Mouse (Mus musculus): ENCODE measurements at regions not wholly inside any gene's neighbourhood (a gene's known extent, or its start where the extent isn't known, plus 50 kb on each side); places are given as distances from the start of the nearest gene placed in this dataset.

DNA sequence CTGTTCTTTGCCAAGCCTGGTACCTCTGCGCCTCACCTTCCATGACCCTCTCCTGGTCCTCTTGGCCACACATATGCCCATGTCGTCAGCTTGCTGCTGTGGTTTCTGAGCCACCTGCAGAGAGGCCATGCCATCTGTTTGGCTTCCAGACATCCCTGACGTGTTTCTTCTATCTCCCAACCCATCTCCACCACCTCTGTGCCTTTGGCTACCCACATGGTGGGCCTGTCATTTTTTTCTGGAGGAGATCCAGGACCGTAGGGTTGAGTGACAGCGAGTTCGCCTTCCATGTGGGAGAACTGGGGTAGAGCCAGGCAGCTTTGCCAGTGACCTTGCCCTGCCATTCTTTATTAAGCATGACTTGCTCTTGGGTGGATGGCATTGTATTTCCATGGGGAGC is 278.4 kb upstream of the Thsd7b start:
- no peak for DNase-seq (ENCODE audit: low spot score in 2 of 2)
- intact Hi-C loops (cut with DNase I): loop anchor here (5.0 kb wide), 1 partner anchor 117 kb away; no protein-coding TSS in a partner anchor

DNA sequence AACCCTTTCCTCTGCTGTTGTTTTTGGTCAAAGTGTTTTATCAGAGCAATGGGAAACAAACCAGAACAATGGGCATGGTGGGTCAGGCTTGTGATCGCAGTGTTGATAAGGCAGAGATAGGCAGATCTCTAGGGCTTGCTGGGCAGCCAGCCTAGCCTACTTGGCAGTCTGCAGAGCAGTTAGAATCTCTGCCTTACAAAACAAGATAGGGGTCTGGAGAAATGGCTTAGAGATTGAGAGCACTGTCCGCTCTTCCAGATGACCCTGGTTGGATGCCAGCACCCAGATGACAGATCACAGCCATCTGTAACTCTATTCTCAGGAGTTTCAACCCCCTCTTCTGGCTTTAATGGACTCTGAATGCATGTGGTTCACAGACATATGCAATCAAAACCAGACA is 289.7 kb upstream of the Thsd7b start:
- intact Hi-C loops (cut with DNase I): no loop called here
- no peak for DNase-seq (ENCODE audit: low spot score in 2 of 2)

DNA sequence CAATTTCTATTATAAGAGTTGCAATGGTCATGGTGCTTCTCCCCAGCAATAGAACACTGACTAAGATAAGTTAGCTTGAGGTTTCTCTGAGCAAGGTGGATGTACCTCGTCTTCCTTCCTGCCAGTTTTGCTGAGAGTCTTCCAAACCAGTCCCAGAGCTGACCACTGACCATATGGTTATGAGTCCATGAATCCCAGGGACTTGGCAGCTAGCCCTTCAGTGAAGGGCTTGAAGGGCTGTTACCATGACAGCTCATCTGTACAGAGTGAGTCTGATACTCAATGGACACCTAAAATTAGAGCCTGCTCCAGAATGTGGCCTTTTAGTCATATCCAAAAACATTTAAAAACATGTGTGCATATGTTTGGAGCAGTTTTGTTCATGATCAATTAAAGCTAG is 297.5 kb upstream of the Thsd7b start:
- intact Hi-C loops (cut with DNase I): no loop called here

DNA sequence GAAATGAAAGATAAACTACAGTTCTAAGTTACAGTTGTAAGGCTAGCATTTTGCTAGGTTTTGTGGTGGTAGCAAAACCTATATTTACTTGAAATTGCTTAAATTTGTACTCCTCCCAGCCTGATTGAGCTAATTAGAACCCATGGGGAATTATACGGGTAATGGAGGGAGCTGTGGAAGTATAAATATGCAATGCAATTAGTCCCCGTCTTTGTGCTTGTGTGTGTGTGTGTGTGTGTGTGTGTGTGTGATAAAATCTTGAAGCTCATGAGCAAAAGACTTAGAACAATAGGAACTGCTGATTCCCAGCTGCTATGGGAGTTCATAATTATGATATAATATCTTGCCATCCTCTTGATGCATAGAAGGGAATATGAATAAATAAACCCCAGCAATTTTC is 321.7 kb upstream of the Thsd7b start:
- DNase-seq (ENCODE audit: low spot score in 2 of 2): no peak
- intact Hi-C loops (cut with DNase I): no loop called here

More for the DNA sequence above, 297.5 kb upstream of the Thsd7b start:
- DNase-seq (ENCODE audit: low spot score in 2 of 2): no peak

DNA sequence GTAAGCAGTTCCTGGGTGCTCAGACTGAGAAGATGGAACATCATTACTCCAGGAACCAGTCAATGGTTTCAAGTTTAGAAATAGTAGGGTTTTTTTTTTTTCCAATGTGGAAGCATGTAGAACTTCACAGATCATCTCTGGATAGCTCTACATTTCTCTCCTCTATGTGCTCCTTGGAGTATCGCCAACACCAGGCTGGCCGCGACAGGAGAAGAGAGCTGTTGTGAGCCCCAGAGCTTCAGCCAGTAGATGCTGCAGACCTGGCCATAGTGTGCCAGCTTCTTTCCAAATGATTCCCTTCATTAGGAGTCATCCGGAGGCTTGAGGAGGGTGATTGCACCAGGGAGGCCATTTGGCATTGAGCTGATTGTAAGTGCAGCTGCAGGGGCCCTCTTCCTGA is 322.6 kb upstream of the Thsd7b start:
- intact Hi-C loops (cut with DNase I): no loop called here
- DNase-seq (ENCODE audit: low spot score in 2 of 2): no peak

DNA sequence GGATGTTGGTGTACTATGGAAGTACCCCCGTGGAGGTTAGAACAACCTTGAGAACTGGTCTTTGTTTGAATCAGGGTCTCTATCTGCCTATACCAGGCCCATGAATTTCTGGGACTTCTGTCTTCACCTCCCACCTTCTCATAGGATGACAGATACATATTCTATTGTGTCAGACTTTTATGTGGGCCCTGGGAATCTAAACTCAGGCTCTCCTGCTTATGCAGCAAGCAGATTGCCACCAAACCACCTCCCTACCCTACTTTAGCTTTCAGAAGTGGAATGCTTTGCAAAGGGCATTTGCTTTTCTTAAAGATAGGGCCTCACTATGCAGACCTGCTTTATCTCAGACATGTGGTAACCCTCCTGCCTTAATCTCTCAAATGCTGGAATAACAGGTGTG is 322.7 kb upstream of the Cxcr4 start:
- DNase-seq (ENCODE audit: low spot score in 2 of 2): peak in 1 of 2 experiments; percentile 56
- intact Hi-C loops (cut with DNase I): no loop called here

DNA sequence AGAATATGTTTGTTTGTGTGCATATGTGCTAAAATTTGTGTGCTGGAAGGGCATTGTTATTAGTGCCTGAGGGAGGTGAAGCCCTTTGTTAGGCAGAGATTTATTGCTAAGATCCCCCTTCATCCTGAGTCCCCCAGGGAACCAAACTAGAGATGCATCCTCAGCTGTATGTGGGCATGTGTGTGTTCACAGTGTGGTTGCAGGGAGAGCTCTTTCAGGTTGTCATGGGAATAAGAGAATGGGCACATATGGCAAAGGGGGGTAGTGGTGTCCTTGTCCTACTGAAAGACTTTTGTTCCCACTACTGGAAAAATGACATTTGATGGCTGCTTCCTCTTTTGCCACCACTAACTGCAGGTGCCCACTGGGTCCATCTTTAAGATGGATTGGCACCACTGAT is 320.4 kb upstream of the Cxcr4 start:
- intact Hi-C loops (cut with DNase I): no loop called here
- DNase-seq (ENCODE audit: low spot score in 2 of 2): peak in 1 of 2 experiments; percentile 52

DNA sequence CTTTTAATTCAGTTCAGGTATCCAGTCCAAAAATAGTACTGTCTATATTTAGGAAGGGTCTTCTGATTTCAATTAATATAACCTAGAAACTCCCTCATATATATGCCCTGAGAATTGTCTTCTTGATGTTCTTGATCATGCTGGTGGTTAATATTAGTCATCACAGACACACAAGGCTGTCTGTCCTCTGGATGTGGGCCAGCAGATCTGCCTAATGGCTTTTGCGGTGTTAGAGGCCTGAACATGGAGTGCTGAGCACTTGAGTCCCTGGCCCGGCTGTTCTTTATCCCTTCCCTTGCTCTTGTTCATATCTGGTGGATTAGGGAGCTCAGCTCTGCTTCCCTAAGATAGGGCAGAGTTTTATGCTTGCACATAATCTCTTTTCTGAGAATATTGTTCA is 315.5 kb upstream of the Cxcr4 start:
- no peak for DNase-seq (ENCODE audit: low spot score in 2 of 2)
- intact Hi-C loops (cut with DNase I): no loop called here

DNA sequence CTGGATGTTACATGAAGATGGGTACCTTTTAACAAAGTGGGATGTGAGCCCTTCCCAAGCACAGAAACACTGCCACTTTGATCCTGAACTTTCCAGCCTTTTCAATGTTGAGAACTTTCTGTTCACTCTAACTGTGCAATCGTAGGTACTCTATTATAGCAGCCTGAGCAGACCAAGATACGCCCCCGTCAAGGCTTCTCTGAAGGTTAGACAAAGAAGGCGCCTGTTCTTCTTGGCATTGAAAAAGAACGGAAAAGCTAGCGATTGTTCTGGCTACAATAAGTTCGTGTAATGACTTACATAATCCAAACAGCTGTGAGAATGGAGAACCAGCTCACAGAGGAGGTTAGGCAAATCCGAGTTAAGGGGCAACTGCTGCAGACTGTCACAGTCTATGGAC is 305.9 kb upstream of the Cxcr4 start:
- no peak for DNase-seq (ENCODE audit: low spot score in 2 of 2)
- intact Hi-C loops (cut with DNase I): no loop called here

DNA sequence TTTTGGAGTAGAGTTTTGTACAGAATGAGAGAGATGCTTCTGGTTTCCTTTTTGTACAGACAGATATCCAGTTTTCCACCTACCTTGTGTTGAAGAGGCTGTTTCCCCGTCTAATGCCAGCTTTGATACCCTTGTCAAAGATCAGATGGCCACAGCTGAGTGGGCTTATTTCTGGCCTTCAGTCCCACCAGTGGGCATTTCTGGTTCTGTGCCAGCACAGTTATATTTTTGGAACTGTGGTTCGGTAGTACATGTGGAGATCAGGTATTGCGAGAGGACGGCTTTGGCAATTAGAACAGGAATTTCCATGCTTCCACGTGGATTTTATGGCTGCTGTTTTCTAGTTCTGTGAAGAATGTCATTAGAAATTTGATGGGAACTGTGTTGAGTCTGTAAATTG is 302.5 kb upstream of the Cxcr4 start:
- DNase-seq (ENCODE audit: low spot score in 2 of 2): no peak
- intact Hi-C loops (cut with DNase I): no loop called here

DNA sequence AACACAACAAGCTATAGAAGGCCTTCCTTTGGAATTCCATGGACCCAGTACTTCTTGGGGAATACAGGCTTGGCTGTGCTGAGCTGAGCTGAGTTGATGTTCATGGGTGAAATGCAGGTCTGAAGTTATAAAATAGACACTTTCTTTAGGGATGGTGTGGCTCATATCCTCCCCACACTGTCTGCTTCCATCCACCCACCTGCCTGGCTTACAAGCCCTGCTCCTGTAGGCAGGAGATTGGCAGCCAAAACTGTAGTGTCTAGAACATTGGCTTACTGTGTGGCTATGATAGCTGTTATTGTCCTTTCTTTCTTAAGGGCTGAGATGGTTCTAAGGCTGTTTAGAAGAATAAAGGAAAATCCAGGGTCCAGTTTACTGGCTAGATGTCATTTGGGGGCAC is 286.2 kb upstream of the Cxcr4 start:
- peak; percentile 31 to 83 for DNase-seq (ENCODE audit: low spot score in 2 of 2)
- intact Hi-C loops (cut with DNase I): loop anchor here (5.0 kb wide), 6 partner anchors 114 to 1494 kb away; no protein-coding TSS in a partner anchor

DNA sequence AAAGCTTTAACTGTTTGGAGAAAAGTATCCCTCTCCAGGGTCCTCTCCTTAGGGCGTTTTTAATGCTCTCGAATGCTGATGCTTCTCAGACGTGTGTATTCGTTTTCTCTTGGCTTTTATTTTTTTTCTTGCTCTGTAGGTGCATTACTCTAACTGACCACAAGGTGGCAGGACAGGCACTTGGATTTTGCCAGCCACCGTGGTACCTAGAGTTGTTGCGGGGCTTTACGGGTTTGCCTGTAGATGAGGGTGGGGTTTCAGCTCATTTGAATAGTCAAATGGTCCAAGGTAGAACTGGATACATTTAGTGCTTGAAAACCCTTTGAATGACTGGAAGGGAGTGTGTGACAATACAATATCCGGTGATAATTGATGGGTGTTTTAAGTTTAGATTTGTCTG is 283.2 kb upstream of the Cxcr4 start:
- intact Hi-C loops (cut with DNase I): loop anchor here (5.0 kb wide), 6 partner anchors 117 to 1497 kb away; no protein-coding TSS in a partner anchor
- peak; percentile 57 to 60 for DNase-seq (ENCODE audit: low spot score in 2 of 2)

DNA sequence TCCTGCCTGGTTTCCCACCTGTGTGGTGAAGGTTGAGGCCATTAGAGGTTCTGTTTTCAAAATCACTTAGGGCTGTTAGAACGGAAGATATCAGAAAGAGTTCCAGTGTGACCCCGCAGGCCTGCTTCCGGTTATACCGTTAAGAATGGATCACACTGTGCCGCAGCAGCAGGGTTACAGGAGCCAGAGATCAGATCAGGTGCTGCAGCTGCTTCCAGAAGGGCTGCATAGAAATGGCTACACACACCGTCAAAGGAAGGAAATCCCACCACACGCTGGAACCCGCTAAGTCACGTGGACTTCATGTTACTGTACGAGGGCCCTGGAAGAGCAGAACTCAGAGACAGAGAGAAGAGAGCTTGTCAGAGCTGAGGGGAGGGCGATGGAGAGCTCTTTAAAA is 282.1 kb upstream of the Cxcr4 start:
- intact Hi-C loops (cut with DNase I): no loop called here
- no peak for DNase-seq (ENCODE audit: low spot score in 2 of 2)

DNA sequence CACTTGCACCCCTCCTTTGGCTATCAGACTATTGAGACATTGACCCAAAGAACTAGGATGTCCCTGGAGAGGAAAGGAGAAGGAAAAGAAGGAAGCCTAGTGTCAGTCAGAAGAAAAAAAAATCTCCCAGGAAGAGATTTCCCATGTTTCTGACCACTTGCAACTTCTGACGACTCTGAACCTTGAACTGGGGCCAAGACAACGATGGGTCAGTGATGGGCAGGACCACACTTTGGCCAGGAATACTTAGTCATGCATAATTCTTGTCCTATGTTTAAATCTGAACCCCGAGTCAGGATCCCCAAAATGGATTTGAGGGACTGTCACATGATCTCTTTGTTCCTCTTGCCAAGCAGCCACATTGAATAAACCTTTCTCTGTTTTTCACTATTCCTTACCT is 276.7 kb upstream of the Cxcr4 start:
- intact Hi-C loops (cut with DNase I): no loop called here
- no peak for DNase-seq (ENCODE audit: low spot score in 2 of 2)

DNA sequence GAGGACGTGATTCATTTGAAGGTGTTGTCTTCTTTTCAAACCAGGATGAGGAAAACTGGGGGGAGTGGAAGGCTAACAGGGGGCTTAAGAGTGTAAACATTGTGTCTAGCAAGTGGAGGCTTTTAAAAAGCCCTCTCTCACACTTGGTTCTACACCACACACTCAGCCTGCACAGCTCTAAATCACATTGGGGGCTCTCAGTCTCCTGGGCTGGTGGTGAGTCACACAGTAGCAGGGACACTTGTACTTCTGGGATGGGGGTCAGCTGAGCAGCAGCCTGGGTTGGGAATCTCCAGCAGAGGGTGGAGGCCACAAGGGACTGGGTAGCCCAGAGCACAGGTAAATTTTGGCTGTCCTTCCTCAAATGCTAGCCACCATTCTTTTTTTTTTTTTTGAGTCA is 268.4 kb upstream of the Cxcr4 start:
- intact Hi-C loops (cut with DNase I): no loop called here
- DNase-seq (ENCODE audit: low spot score in 2 of 2): no peak

DNA sequence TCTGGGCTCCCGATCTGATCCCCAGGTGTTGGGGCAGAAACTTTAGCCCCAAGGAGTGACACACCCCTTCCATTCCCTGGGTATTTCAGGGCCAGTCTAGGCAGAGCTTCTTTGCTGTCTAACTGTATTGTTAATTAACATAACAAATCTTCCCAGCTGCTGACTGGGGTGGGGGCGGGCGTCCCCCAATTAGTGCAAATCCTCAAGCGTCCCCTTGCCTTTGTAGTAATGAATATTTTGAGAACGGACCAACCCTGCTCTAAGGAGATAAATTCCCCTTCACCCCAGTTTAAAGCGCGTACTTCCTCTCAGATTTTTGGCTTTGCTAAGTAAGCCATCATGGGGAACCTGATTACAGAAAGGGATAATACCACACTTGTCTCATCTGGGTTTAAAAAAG is 268.0 kb upstream of the Cxcr4 start:
- DNase-seq (ENCODE audit: low spot score in 2 of 2): no peak

DNA sequence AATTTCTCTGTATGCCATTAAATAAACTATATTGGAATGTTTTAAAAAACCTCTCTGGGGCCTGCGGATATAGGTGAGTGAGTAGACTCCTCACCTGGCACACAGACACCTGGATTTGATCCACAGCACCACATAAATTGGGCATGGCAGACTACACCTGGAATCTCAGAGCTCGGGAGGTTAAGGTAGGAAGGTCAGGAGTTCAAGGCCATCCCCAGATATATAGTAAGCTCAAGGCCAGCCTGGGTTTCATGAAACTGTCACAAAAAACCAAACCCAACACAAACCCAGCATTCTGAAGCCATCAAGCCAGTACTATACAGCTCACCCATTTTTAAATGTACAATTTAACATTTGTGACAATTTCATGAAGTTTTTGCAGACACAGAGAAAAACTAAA is 266.6 kb upstream of the Cxcr4 start:
- intact Hi-C loops (cut with DNase I): no loop called here
- no peak for DNase-seq (ENCODE audit: low spot score in 2 of 2)

More for the DNA sequence above, 268.0 kb upstream of the Cxcr4 start:
- intact Hi-C loops (cut with DNase I): no loop called here

DNA sequence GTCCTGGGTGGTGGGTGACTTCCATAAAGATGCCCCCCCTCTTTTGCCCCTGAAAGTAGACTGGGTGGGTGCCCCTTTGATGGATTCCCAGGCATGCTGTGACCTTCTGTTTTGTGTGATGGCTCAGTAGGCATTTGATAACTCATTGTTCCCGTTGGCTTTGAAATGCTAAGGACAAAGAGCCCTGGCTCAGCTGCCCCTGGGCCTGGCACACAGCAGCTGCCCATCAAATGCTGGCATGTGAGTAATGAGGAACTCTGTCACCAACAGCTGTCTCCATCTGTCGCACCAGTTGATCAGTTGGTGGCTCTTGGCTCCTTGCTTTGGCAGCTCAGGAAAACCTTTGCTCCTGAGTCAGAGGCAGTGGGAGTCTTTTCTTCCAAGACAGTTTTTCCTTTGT is 264.8 kb upstream of the Cxcr4 start:
- intact Hi-C loops (cut with DNase I): no loop called here
- no peak for DNase-seq (ENCODE audit: low spot score in 2 of 2)

DNA sequence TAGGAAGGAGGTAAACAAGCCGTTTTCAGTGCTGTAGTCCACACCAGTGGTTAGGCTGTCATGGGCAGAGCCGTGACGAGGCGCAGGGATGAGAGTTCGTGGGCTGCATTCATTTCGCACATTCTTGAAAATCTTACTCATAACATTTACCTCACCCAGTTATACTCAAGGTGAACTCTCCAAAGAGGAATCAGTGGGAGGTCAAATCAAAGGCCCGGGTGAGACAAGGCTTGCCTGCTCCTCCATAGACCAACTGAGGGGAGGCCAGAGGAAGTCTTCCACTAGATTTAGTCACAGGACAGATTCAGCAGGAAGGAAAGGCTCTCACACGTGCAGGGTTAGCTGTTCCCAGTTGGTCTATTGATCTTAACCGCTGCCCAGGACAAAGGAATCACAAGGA is 262.6 kb upstream of the Cxcr4 start:
- intact Hi-C loops (cut with DNase I): no loop called here
- no peak for DNase-seq (ENCODE audit: low spot score in 2 of 2)

DNA sequence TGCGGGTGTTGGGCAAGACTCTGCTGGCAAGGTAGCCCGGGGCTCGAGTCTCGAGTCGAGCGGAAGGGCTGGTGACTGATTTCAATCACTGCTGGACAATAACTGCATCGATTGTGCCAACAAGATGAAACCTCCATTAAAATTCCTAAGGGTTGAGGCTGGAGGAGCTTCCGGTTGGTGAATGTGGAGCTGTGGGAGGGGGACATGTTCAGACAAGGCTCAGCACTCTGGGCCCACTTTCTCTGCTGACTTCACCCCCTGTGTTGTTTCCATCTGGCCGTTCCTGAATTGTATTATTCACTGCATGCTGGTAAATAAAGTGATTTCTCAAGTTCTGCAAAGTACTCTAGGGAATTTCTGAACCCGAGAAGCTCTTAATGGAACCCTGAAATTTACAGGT is 261.2 kb upstream of the Cxcr4 start:
- intact Hi-C loops (cut with DNase I): no loop called here

DNA sequence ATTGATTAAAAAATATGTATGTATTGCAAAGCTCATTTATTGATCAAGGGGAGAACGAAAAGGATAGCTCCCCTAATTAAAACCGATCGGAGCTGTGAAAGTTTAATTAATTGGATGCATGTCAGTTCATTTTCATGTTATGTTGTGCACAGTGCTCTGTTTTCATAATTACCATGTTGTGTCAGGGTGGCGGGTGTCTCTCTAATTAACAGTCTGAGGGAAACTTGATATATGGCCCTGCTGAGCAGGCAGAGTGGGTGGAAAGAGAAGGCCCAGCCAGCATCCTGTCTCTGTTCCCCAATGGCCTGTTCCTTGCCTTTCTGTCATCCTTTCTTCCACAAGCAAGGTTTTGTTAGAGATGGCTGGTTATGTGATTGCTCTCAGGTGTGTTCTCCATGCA is 245.3 kb upstream of the Cxcr4 start:
- DNase-seq (ENCODE audit: low spot score in 2 of 2): no peak
- intact Hi-C loops (cut with DNase I): no loop called here

More for the DNA sequence above, 261.2 kb upstream of the Cxcr4 start:
- no peak for DNase-seq (ENCODE audit: low spot score in 2 of 2)

DNA sequence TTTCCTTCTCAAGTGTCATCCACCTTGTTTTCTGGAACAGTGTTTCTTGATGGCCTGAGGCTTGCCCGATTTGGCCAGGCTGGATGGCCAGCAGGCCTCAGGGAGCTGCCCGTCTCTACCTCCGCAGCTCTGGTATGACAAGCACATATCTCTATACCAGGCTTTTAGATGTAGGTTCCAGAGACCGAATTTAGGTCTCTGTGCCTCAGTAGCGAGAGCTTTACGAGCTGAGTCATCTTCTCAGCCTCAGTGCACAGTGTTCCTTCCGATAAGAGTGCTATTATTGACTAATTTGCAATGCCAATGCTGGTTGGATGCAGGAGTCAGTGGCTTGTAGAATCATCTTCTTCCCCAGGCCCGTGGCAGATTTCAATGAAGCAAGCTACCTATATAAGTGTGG is 243.4 kb upstream of the Cxcr4 start:
- DNase-seq (ENCODE audit: low spot score in 2 of 2): peak in 1 of 2 experiments; percentile 8
- intact Hi-C loops (cut with DNase I): no loop called here
